Mouse (Mus musculus) heart, adult 2 months (tissue): ENCODE results near the gene Adgrg5. TPM values are rescaled to one million over a fixed set of nuclear protein-coding genes. Genes with fewer than 3 reads are reported as not detected.

Experiments
- DNase-seq, 2 experiments: peaks; one replicate each; pipeline ENCODE4 v3.0.0; 2021
- H3K27ac ChIP-seq: fragments of 200-600 bp; 2 replicates; pipeline ENCODE4 v1.8.1; 2022
- H3K27me3 ChIP-seq: fragments of 200-500 bp; 2 replicates; pipeline ENCODE4 v1.6.1; 2012; ENCODE audit warnings: mild to moderate bottlenecking, low read length, inconsistent platforms, mixed read lengths; ENCODE audit not compliant: control insufficient read depth, insufficient read depth
- H3K36me3 ChIP-seq: fragments of 200-500 bp; 2 replicates; pipeline ENCODE4 v1.6.1; 2012; ENCODE audit warnings: low read length, inconsistent platforms; ENCODE audit not compliant: control insufficient read depth, insufficient read depth
- H3K4me1 ChIP-seq: fragments of 200-500 bp; 2 replicates; pipeline ENCODE4 v1.6.1; 2011; ENCODE audit warnings: low read length; ENCODE audit not compliant: control insufficient read depth, insufficient read depth
- H3K4me3 ChIP-seq: fragments of 200-600 bp; 2 replicates; pipeline ENCODE4 v1.8.1; 2022
- H3K79me2 ChIP-seq: fragments of 200-500 bp; replicated peaks from 2 replicates; pipeline ENCODE4 v1.6.1; 2012; ENCODE audit warnings: mild to moderate bottlenecking, inconsistent platforms, low read length, moderate library complexity, mixed read lengths; ENCODE audit not compliant: control insufficient read depth, insufficient read depth
- H3K9ac ChIP-seq: fragments of 200-500 bp; 2 replicates; pipeline ENCODE4 v1.6.1; 2012; ENCODE audit warnings: low read depth, mild to moderate bottlenecking, control low read depth, inconsistent platforms, low read length, mixed read lengths
- CTCF ChIP-seq: fragments of 200-600 bp; IDR thresholded peaks from 2 replicates; pipeline ENCODE4 v1.8.1; 2022; ENCODE audit warnings: antibody characterized with exemption, mild to moderate bottlenecking, moderate library complexity
- EP300 ChIP-seq: fragments of 200-500 bp; IDR thresholded peaks from 2 replicates; pipeline ENCODE4 v1.6.1; 2011; ENCODE audit warnings: low read depth, low read length, control low read depth; ENCODE audit not compliant: insufficient read depth
- POLR2A ChIP-seq: fragments of 200-500 bp; IDR thresholded peaks from 2 replicates; pipeline ENCODE4 v1.6.1; 2011; ENCODE audit warnings: mild to moderate bottlenecking, low read depth, low read length, control low read depth; ENCODE audit not compliant: insufficient read depth
- WGBS: fragments of 180-500 bp; shearing (Covaris S2); methylation state at CpG from one replicate; pipeline ENCODE4 v1.1.7; 2018; 5-methylcytosine and 5-hydroxymethylcytosine counted together
- intact Hi-C: fragments of 180-260 bp; cut with DNase I; formaldehyde crosslinking; loops from one replicate; pipeline ENCODE4 v1.15.1; 2025
- polyA plus RNA-seq: library from polyadenylated mRNA; depleted of rRNA; stranded (reverse); fragments of >200 nt; gene quantifications from 2 replicates; pipeline ENCODE4 v1.2.3, GENCODE M21; 2012
- total RNA-seq, 2 experiments: library from RNA; stranded (reverse); gene quantifications; 2 replicates each; pipeline ENCODE4 v1.2.3; 2021

Gene Adgrg5
- total and polyA plus RNA-seq, 3 experiments, result 0.08 to 0.62 (median 0.27) TPM

GRCm38 (mm10) chr8:94980176-94980575, 56.7 kb downstream of the Adgrg5 start:
- TF ChIP-seq CTCF (no peak), EP300 (no peak), POLR2A (no peak)
- WGBS, result 95% methylated on average over 5 of the region's 5 CpGs
- H3K27me3 ChIP-seq, result no peaks in the 10 kb centered on the region
- H3K4me3 ChIP-seq, result no peak overlapping the region
- DNase-seq, result no peak
- intact Hi-C loops, result no loop called here
- H3K9ac ChIP-seq, result no peak overlapping the region
- peaks cover 7% of the 10 kb centered on the region for H3K4me1 ChIP-seq
- no peaks in the 10 kb centered on the region for H3K79me2 ChIP-seq
- no peak overlapping the region for H3K27ac ChIP-seq
- H3K36me3 ChIP-seq, result no peaks in the 10 kb centered on the region

DNA sequence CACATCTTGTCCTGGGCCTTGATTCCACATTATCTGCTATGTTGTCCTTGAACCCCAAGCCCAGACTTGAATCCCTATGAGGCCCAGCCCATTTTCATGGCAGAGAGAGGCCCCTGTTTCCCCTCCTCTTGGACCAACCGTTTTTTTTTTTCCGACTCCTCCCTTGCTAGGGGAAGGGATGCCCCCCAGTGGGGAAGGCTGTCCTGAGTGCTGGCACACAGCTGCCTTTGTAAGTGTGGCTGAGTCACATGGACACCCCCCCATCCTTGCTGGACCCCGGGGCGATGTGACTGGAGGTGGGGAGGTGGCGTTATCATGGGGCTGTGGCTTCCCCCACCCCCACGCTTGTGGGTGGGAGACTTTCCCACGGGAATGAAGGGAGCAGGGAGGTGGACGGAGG, 57.5 kb downstream of the Adgrg5 start:
- Histone ChIP-seq H3K27ac (no peak overlapping the region), H3K4me3 (no peak overlapping the region), H3K36me3 (no peaks in the 10 kb centered on the region), H3K4me1 (peaks cover 7% of the 10 kb centered on the region), H3K79me2 (no peaks in the 10 kb centered on the region), H3K9ac (no peak overlapping the region), H3K27me3 (no peaks in the 10 kb centered on the region)
- WGBS, result 56% methylated on average over 8 of the region's 8 CpGs
- TF ChIP-seq POLR2A (no peak), EP300 (no peak), CTCF (no peak)
- intact Hi-C loops, result no loop called here
- DNase-seq, result no peak

DNA sequence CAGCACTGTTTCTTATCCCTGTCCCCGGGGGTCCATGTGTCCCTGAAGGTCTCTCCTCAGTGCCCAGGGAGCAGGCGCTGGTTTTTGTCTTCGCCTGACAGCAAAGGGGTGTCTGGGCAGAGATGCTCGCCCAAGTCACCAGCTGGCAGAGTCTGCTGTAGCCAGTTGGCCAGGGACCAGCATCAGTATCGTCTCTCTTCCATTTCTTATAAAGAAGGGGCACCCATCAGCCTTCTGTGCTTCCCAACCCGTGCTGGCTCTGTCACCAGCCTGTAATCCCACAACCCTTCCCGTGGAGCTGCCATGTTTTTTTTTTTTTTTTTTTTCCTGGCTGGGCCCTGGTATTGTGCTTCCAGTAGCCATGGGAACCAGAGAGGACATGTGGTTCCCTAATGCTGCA, 58.4 kb downstream of the Adgrg5 start:
- H3K9ac ChIP-seq, result no peak overlapping the region
- 63% methylated on average over 7 of the region's 7 CpGs for WGBS
- peaks cover 7% of the 10 kb centered on the region for H3K4me1 ChIP-seq
- TF ChIP-seq CTCF, result no peak
- no peak for TF ChIP-seq EP300
- no peak for TF ChIP-seq POLR2A
- no peaks in the 10 kb centered on the region for H3K36me3 ChIP-seq
- H3K27ac ChIP-seq, result no peak overlapping the region
- intact Hi-C loops, result no loop called here
- DNase-seq, result no peak
- no peak overlapping the region for H3K4me3 ChIP-seq
- H3K27me3 ChIP-seq, result no peaks in the 10 kb centered on the region
- no peaks in the 10 kb centered on the region for H3K79me2 ChIP-seq

- H3K9ac ChIP-seq, result no peak overlapping the region
- intact Hi-C loops, result no loop called here
- no peak for DNase-seq
- TF ChIP-seq CTCF, result no peak
- no peak for TF ChIP-seq POLR2A
- no peak for TF ChIP-seq EP300
- H3K36me3 ChIP-seq, result no peaks in the 10 kb centered on the region
- no peaks in the 10 kb centered on the region for H3K27me3 ChIP-seq
- H3K4me3 ChIP-seq, result no peak overlapping the region
- no peaks in the 10 kb centered on the region for H3K79me2 ChIP-seq
- H3K4me1 ChIP-seq, result peaks cover 4% of the 10 kb centered on the region
- no peak overlapping the region for H3K27ac ChIP-seq
- 36% methylated on average over 4 of the region's 5 CpGs for WGBS
These were observed 59.7 kb downstream of the Adgrg5 start for GRCm38 (mm10) chr8:94983146-94983545.

- H3K27me3 ChIP-seq, result no peaks in the 10 kb centered on the region
- H3K9ac ChIP-seq, result peak overlapping the region; percentile 69
- peak overlapping the region; percentile 57 for H3K4me3 ChIP-seq
- no peaks in the 10 kb centered on the region for H3K79me2 ChIP-seq
- peaks cover 7% of the 10 kb centered on the region for H3K4me1 ChIP-seq
- peak; percentile 74 to 77 for DNase-seq
- intact Hi-C loops, result loop anchor here (2.0 kb wide), 1 partner anchor 17 kb away; no protein-coding TSS in a partner anchor
- H3K27ac ChIP-seq, result peak overlapping the region; percentile 93
- TF ChIP-seq POLR2A (peak; percentile 92), CTCF (no peak), EP300 (0 out of 2 replicates have a peak, but pooled peaks have one; percentile 28)
- 13% methylated on average over 10 of the region's 10 CpGs for WGBS
- H3K36me3 ChIP-seq, result no peaks in the 10 kb centered on the region
These were observed 60.5 kb downstream of the Adgrg5 start for GRCm38 (mm10) chr8:94983881-94984516.

- 0 out of 2 replicates have a peak, but pooled peaks have one; percentile 21 for TF ChIP-seq POLR2A
- 0 out of 2 replicates have a peak, but pooled peaks have one; percentile 5 for TF ChIP-seq EP300
- peak; percentile 54 for TF ChIP-seq CTCF
- 59% methylated on average over 6 of the region's 6 CpGs for WGBS
- peak in 1 of 2 experiments; percentile 50 for DNase-seq
- Histone ChIP-seq H3K4me3 (peak overlapping the region; percentile 57), H3K9ac (peak overlapping the region; percentile 69), H3K36me3 (no peaks in the 10 kb centered on the region), H3K79me2 (no peaks in the 10 kb centered on the region), H3K27me3 (no peaks in the 10 kb centered on the region), H3K27ac (peak overlapping the region; percentile 93), H3K4me1 (peaks cover 10% of the 10 kb centered on the region)
- intact Hi-C loops, result loop anchor here (2.0 kb wide), 1 partner anchor 16 kb away; no protein-coding TSS in a partner anchor
These were observed 61.5 kb downstream of the Adgrg5 start for GRCm38 (mm10) chr8:94985023-94985422.
